22 mouse cellular contexts compared by ENCODE assay signal in genomic region chr2:73637688-73638087, GRCm38 (mm10). TPM values are rescaled to one million over a fixed set of nuclear protein-coding genes. Genes with fewer than 3 reads are reported as not detected.
"Had no signal": no experiment of that assay in that cellular context is flagged by ENCODE, and none has a peak within 500 bp of the region (broad histone marks: within the 10 kb centered on the region; RNA-seq: fewer than 3 reads in every experiment).

No protein-coding gene starts in this region.

- H3K4me3 ChIP-seq: limb, embryonic 12.5 days; limb, embryonic 15.5 days; midbrain, embryonic 12.5 days; midbrain, embryonic 15.5 days; neural tube, embryonic 12.5 days; neural tube, embryonic 15.5 days had no signal

- H3K36me3 ChIP-seq: limb, embryonic 12.5 days; limb, embryonic 15.5 days; midbrain, embryonic 12.5 days; midbrain, embryonic 15.5 days; neural tube, embryonic 12.5 days; neural tube, embryonic 15.5 days had no signal

- H3K27ac ChIP-seq: limb, embryonic 12.5 days; limb, embryonic 15.5 days; liver, embryonic 14.5 days; macrophage; midbrain, embryonic 12.5 days; midbrain, embryonic 15.5 days; neural tube, embryonic 12.5 days; neural tube, embryonic 15.5 days; stomach, postnatal 0 days had no signal

- ATAC-seq: intestine, postnatal 0 days; liver, postnatal 0 days; lung, postnatal 0 days; midbrain, embryonic 15.5 days had no signal

- H3K4me2 ChIP-seq: limb, embryonic 12.5 days; limb, embryonic 15.5 days; liver, embryonic 11.5 days; lung, embryonic 14.5 days; midbrain, embryonic 12.5 days; midbrain, embryonic 15.5 days; neural tube, embryonic 12.5 days; neural tube, embryonic 15.5 days had no signal

- H3K27me3 ChIP-seq: limb, embryonic 12.5 days; limb, embryonic 15.5 days; midbrain, embryonic 12.5 days; midbrain, embryonic 15.5 days; neural tube, embryonic 12.5 days; neural tube, embryonic 15.5 days had no signal

- H3K4me1 ChIP-seq: limb, embryonic 12.5 days; limb, embryonic 15.5 days; midbrain, embryonic 12.5 days; midbrain, embryonic 15.5 days; neural tube, embryonic 12.5 days; neural tube, embryonic 15.5 days had no signal

- H3K9ac ChIP-seq: limb, embryonic 12.5 days; limb, embryonic 15.5 days; liver, embryonic 14.5 days; liver, postnatal 0 days; lung, embryonic 14.5 days; midbrain, embryonic 12.5 days; midbrain, embryonic 15.5 days; neural tube, embryonic 12.5 days; neural tube, embryonic 15.5 days had no signal

- H3K9me3 ChIP-seq: limb, embryonic 12.5 days; limb, embryonic 15.5 days; midbrain, embryonic 12.5 days; midbrain, embryonic 15.5 days; neural tube, embryonic 12.5 days; neural tube, embryonic 15.5 days had no signal

- DNase-seq: left cerebral cortex, postnatal 4 days; liver, postnatal 0 days; lung, embryonic 14.5 days; right cerebral cortex, adult 18-20 months; right cerebral cortex, postnatal 14 days; right cerebral cortex, postnatal 4 days; thymus, adult 2 months; thymus, postnatal 14 days; thymus, postnatal 4 days had no signal

RNA-seq across cellular contexts. Expression of gene Chrna1, which starts 57.5 kb away (rescaled TPM):
- polyA plus RNA-seq: large intestine, adult 2 months; macrophage had no signal
